Mouse (Mus musculus): ENCODE measurements around the gene Tex33. TPM values are rescaled to one million over a fixed set of nuclear protein-coding genes. Genes with fewer than 3 reads are reported as not detected.
"Not testable (repeated sequence)": the region's sequence is repeated elsewhere in the genome, so short reads cannot be mapped to it uniquely, and the experiment has no call there.

The Tex33 gene
- polyA plus RNA-seq, 1 experiment from 2014 or later = not detected

DNA sequence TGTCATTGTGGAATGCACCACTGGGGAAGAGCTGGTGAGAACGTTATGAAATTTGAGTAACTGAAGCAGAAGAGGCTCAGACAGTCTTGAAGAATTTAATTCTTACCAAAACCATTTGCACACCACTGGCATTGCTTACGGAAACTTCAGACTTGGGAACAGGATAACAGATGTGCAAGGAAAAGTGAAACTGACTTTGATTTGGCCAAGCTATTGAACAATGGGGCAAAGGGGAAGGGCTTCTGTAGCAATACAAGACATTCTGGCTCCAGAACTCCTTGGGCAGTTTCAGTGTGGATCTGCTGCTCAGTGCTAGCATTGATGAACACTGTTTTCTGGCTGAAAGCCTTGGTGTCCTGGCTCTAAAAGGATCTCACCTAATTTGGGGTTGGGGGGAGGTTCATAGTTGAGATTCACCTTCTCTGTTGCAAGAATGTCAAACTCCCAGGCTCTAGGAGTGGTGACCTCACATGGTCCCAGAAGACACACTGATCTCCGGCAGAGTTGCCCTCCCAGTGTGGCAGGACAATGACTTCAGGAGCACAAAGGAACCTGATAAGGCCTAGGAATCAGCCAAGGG, 44.0 kb downstream of the Tex33 start:
- H3K4me2 ChIP-seq (ENCODE audit: low read depth, low read length) = no peak overlapping the region
- H3K27me3 ChIP-seq (ENCODE audit: control insufficient read depth, insufficient read depth, low read depth, low read length) = no peaks in the 10 kb centered on the region
- no peak for ATAC-seq (ENCODE audit: low read depth)
- H3K9ac ChIP-seq (ENCODE audit: low read depth, low read length) = no peak overlapping the region
- WGBS (ENCODE audit: insufficient replicate concordance) = 40% methylated on average over 3 of the region's 3 CpGs
- no peaks in the 10 kb centered on the region for H3K4me1 ChIP-seq (ENCODE audit: control insufficient read depth, low read depth, low read length)
- no peak overlapping the region for H3K4me3 ChIP-seq (ENCODE audit: low read depth, low read length)
- no peak overlapping the region for H3K27ac ChIP-seq (ENCODE audit: low read length)
- H3K36me3 ChIP-seq (ENCODE audit: control insufficient read depth, insufficient read depth) = no peaks in the 10 kb centered on the region
- no peaks in the 10 kb centered on the region for H3K9me3 ChIP-seq (replicated peaks; ENCODE audit: control insufficient read depth, low read length)

DNA sequence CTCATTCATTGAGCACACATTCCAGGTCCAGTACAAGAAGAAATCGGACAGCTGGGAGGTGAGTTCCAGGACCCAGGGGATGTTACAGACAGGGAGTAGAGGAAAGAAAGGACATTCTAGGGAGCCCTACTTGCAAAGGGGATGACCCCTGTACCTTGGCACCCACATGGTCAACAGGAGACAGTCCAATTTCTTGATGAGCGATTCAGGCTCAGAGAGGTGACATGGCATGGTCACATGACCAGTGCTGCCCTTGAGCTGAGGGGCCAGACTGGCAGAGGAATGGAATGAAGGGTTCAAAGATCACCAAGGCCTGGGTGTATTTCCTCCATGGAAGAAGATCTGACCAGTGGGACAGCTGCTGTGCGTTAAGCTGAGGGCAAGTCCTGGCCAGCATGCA, 51.1 kb downstream of the Tex33 start:
- Histone ChIP-seq H3K9me3 (replicated peaks; ENCODE audit: control insufficient read depth, low read length) (no peaks in the 10 kb centered on the region), H3K27me3 (ENCODE audit: control insufficient read depth, insufficient read depth, low read depth, low read length) (no peaks in the 10 kb centered on the region), H3K36me3 (ENCODE audit: control insufficient read depth, insufficient read depth) (no peaks in the 10 kb centered on the region), H3K4me1 (ENCODE audit: control insufficient read depth, low read depth, low read length) (no peaks in the 10 kb centered on the region; the same call in 1 of the 2 replicates), H3K4me3 (ENCODE audit: low read depth, low read length) (no peak overlapping the region), H3K9ac (ENCODE audit: low read depth, low read length) (no peak overlapping the region), H3K4me2 (ENCODE audit: low read depth, low read length) (no peak overlapping the region), H3K27ac (ENCODE audit: low read length) (no peak overlapping the region)
- ATAC-seq (ENCODE audit: low read depth) = no peak
- WGBS (ENCODE audit: insufficient replicate concordance) = 59% methylated on average over 3 of the region's 3 CpGs

DNA sequence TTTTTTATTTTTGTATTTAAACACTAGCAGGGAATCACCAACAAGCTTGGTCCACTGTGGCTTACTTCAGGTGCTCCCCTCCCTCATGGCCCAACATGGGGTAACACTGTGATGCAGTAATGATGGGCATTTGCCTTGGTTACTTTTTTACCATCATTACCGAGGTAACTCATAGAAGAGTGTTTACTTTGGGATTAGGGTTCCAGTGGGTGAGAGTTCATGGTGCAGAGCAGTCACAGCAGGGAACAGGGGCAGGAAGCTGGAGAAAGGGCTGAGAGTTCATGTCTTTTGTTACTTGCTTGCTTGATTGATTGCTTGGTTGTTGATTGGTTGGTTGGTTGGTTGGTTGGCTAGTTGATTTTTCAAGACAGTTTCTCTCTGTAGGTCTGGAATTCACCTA, 52.0 kb downstream of the Tex33 start:
- no peaks in the 10 kb centered on the region for H3K9me3 ChIP-seq (replicated peaks; ENCODE audit: control insufficient read depth, low read length)
- no peaks in the 10 kb centered on the region for H3K27me3 ChIP-seq (ENCODE audit: control insufficient read depth, insufficient read depth, low read depth, low read length)
- no peaks in the 10 kb centered on the region; the same call in 1 of the 2 replicates for H3K4me1 ChIP-seq (ENCODE audit: control insufficient read depth, low read depth, low read length)
- no peak overlapping the region for H3K27ac ChIP-seq (ENCODE audit: low read length)
- H3K36me3 ChIP-seq (ENCODE audit: control insufficient read depth, insufficient read depth) = no peaks in the 10 kb centered on the region
- no peak overlapping the region for H3K9ac ChIP-seq (ENCODE audit: low read depth, low read length)
- ATAC-seq (ENCODE audit: low read depth) = peak; percentile 63
- WGBS (ENCODE audit: insufficient replicate concordance) = 24% methylated on average over 1 of the region's 1 CpGs
- no peak overlapping the region for H3K4me2 ChIP-seq (ENCODE audit: low read depth, low read length)
- no peak overlapping the region for H3K4me3 ChIP-seq (ENCODE audit: low read depth, low read length)

DNA sequence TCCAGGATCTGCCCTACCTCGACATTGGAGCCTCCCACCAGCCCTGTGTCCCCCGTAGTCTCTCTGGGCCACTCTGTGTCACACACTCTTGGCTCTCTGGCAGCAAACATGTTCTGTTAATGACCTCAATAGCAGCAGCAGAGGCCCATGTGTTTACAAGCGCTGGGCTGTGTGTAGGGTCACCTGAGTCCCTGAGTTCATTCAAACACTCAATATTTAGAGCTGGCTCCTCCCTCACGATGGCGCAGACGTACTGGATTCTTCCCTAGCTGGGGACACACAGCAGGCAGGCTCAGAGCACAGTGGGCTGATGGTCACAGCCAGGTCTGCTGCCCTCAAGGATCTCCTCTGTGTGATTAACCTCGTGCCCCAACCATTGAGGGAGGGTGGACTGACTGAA, 54.8 kb downstream of the Tex33 start:
- WGBS (ENCODE audit: insufficient replicate concordance) = 55% methylated on average over 6 of the region's 7 CpGs
- H3K27ac ChIP-seq (ENCODE audit: low read length) = not testable (repeated sequence)
- ATAC-seq (ENCODE audit: low read depth) = peak; percentile 52

DNA sequence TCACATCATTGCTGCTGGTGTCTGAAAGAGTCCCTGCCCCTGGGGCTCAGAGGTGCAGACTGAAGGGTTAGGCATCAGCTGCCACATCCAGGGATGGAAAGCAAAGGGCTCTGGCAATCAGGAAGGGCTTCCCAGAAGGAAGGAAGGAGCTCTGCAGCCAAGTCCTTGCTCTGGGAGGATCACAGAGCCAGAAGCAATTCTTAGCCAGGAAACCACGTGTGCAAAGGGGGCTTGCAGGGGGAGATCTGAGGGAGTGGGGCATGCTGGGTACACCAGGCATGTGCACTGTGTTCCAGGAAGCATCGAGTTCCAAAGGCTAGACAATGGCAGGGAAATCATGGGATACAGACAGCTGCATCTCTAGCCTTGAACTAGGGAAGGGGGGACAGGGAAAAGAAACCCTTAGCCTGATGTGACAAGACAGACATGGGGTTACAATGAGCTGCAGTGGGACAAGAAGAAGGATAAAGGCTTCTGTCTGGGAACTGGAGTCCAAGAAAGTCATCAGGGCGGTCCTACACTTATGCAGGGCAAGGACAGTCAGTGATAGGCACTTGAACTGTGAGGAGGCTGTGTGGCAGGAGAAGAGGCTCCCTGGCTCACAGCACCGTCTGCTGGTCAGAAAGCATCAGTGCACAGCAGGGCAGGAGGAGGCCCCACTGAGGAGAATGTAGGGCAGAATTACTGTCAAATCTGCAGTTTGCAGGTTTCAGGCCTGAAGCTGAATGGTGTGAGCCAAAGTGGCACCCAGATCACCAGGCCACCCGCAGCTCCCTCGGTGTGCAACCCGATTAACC, 55.9 kb downstream of the Tex33 start:
- not testable (repeated sequence) for H3K4me3 ChIP-seq (ENCODE audit: low read depth, low read length); H3K27ac ChIP-seq (ENCODE audit: low read length); H3K36me3 ChIP-seq (ENCODE audit: control insufficient read depth, insufficient read depth); H3K4me1 ChIP-seq (ENCODE audit: control insufficient read depth, low read depth, low read length); H3K4me2 ChIP-seq (ENCODE audit: low read depth, low read length); H3K9ac ChIP-seq (ENCODE audit: low read depth, low read length); H3K9me3 ChIP-seq (replicated peaks; ENCODE audit: control insufficient read depth, low read length); H3K27me3 ChIP-seq (ENCODE audit: control insufficient read depth, insufficient read depth, low read depth, low read length)
- peak; percentile 33 for ATAC-seq (ENCODE audit: low read depth)
- 27% methylated on average over 7 of the region's 7 CpGs for WGBS (ENCODE audit: insufficient replicate concordance)

More for the DNA sequence above, 54.8 kb downstream of the Tex33 start:
- H3K4me2 ChIP-seq (ENCODE audit: low read depth, low read length); H3K36me3 ChIP-seq (ENCODE audit: control insufficient read depth, insufficient read depth); H3K27me3 ChIP-seq (ENCODE audit: control insufficient read depth, insufficient read depth, low read depth, low read length); H3K4me3 ChIP-seq (ENCODE audit: low read depth, low read length); H3K9ac ChIP-seq (ENCODE audit: low read depth, low read length); H3K9me3 ChIP-seq (replicated peaks; ENCODE audit: control insufficient read depth, low read length); H3K4me1 ChIP-seq (ENCODE audit: control insufficient read depth, low read depth, low read length): not testable (repeated sequence)

DNA sequence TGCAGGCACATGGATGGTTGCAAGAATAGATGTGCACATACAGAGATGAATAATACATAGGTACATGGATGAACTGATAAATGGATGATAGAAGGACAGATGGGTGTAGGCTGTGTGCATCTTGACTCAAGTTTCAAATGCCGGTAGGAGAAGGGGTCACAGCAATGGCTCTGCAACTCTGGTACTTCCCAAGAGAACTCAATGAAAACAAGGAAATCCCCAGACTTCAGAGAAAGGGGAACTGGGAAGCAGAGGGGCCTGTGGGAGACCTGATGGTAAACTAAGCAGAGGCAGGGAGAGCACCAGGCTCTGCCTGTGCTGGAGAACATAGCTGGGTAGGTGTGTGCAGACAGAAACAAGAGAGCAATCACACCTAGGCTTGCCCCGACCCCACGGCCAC, 61.3 kb downstream of the Tex33 start:
- H3K27me3 ChIP-seq (ENCODE audit: control insufficient read depth, insufficient read depth, low read depth, low read length) = no peaks in the 10 kb centered on the region
- no peak overlapping the region for H3K27ac ChIP-seq (ENCODE audit: low read length)
- no peak overlapping the region for H3K9ac ChIP-seq (ENCODE audit: low read depth, low read length)
- H3K4me2 ChIP-seq (ENCODE audit: low read depth, low read length) = no peak overlapping the region
- ATAC-seq (ENCODE audit: low read depth) = no peak
- H3K36me3 ChIP-seq (ENCODE audit: control insufficient read depth, insufficient read depth) = no peaks in the 10 kb centered on the region
- no peak overlapping the region for H3K4me3 ChIP-seq (ENCODE audit: low read depth, low read length)
- WGBS (ENCODE audit: insufficient replicate concordance) = 58% methylated on average over 3 of the region's 3 CpGs
- H3K4me1 ChIP-seq (ENCODE audit: control insufficient read depth, low read depth, low read length) = no peaks in the 10 kb centered on the region
- no peaks in the 10 kb centered on the region for H3K9me3 ChIP-seq (replicated peaks; ENCODE audit: control insufficient read depth, low read length)

DNA sequence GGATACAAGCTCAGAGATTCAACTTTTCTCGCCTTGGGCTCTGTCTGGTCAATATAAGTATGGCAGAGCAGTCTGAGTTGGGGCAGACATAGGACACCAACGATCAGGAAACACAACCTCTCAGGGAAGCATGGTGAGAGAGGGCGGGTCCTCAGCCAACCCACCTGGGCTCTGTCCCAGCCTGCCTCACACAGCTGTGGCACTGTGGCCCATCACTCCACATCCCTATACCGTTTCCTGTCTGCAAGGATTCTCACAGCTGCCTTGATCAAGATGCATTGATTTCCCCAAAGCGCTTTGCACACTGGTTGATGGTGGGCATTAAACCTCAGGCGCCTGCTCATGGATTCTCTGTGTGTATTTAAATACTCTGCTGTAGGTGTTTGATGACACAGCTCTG, 62.7 kb downstream of the Tex33 start:
- Histone ChIP-seq H3K9ac (ENCODE audit: low read depth, low read length) (no peak overlapping the region), H3K36me3 (ENCODE audit: control insufficient read depth, insufficient read depth) (no peaks in the 10 kb centered on the region), H3K4me3 (ENCODE audit: low read depth, low read length) (no peak overlapping the region), H3K27ac (ENCODE audit: low read length) (no peak overlapping the region), H3K9me3 (replicated peaks; ENCODE audit: control insufficient read depth, low read length) (no peaks in the 10 kb centered on the region), H3K27me3 (ENCODE audit: control insufficient read depth, insufficient read depth, low read depth, low read length) (no peaks in the 10 kb centered on the region), H3K4me2 (ENCODE audit: low read depth, low read length) (no peak overlapping the region), H3K4me1 (ENCODE audit: control insufficient read depth, low read depth, low read length) (no peaks in the 10 kb centered on the region)
- no peak for ATAC-seq (ENCODE audit: low read depth)
- WGBS (ENCODE audit: insufficient replicate concordance) = 54% methylated on average over 6 of the region's 6 CpGs

DNA sequence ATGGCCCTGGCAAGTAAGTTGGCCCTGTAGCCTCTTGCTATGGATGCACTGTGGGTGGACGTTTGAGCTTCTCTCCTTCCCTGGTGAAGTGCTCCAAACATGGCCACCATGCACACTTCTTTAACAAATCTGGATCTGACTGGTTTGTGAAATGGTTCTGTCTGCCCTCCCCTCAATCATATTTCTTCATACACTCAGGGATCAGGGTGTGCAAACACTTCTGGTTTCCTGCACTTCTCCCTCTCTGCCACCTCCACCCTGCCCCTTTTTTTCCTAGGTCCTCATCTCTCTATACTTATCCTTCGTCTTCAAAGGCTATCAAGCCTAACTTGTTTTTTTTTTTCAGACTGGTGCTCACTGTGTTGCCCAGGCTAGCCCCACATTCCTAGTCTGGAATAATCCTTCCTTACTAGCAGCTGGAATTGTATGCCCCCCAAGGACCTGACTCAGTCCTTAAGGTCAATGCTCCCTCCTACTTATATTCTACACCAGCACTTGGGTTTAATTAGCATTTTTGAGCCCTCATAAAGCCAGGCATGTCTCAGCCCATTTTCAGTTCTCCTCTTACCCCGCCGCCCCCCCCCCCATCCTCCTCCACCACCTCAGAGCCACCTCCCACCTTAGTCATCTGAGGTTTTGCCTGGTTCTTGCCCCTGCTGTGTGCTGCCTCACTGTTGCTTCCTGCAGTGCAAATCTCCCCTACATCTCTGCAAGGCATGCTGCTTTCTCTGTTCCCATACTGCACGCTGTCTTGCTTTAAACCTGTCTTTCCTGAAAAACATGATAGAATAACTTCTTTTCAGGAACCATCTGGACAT, 64.0 kb downstream of the Tex33 start:
- ATAC-seq (ENCODE audit: low read depth) = no peak
- Histone ChIP-seq H3K27me3 (ENCODE audit: control insufficient read depth, insufficient read depth, low read depth, low read length) (no peaks in the 10 kb centered on the region), H3K9me3 (replicated peaks; ENCODE audit: control insufficient read depth, low read length) (no peaks in the 10 kb centered on the region), H3K4me2 (ENCODE audit: low read depth, low read length) (no peak overlapping the region), H3K9ac (ENCODE audit: low read depth, low read length) (no peak overlapping the region), H3K27ac (ENCODE audit: low read length) (no peak overlapping the region), H3K36me3 (ENCODE audit: control insufficient read depth, insufficient read depth) (no peaks in the 10 kb centered on the region), H3K4me3 (ENCODE audit: low read depth, low read length) (no peak overlapping the region), H3K4me1 (ENCODE audit: control insufficient read depth, low read depth, low read length) (no peaks in the 10 kb centered on the region)
- 35% methylated on average over 5 of the region's 5 CpGs for WGBS (ENCODE audit: insufficient replicate concordance)

DNA sequence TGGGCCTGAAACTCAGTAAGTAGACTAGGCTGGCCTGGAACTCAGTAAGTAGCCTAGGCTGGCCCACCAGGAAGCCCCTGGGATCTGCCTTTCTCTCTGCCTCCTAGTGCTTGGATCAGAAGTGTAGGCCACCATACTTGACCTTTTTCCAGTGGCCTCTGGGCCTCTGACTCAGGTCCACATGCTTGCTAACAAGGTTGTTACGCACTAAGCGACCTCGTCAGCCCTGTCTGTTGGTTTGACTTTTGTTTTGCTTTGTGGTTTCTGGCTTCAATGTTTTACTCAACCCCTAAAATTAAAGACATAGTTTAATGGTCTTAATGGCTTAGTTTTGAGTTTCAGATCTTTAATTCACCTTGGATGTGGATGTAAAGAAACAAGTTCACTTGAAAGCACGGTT, 65.0 kb downstream of the Tex33 start:
- ATAC-seq (ENCODE audit: low read depth) = no peak
- no peak overlapping the region for H3K4me2 ChIP-seq (ENCODE audit: low read depth, low read length)
- no peak overlapping the region for H3K4me3 ChIP-seq (ENCODE audit: low read depth, low read length)
- no peaks in the 10 kb centered on the region for H3K27me3 ChIP-seq (ENCODE audit: control insufficient read depth, insufficient read depth, low read depth, low read length)
- H3K4me1 ChIP-seq (ENCODE audit: control insufficient read depth, low read depth, low read length) = no peaks in the 10 kb centered on the region
- WGBS (ENCODE audit: insufficient replicate concordance) = 69% methylated on average over 4 of the region's 4 CpGs
- no peaks in the 10 kb centered on the region for H3K36me3 ChIP-seq (ENCODE audit: control insufficient read depth, insufficient read depth)
- H3K27ac ChIP-seq (ENCODE audit: low read length) = no peak overlapping the region
- no peaks in the 10 kb centered on the region for H3K9me3 ChIP-seq (replicated peaks; ENCODE audit: control insufficient read depth, low read length)
- H3K9ac ChIP-seq (ENCODE audit: low read depth, low read length) = no peak overlapping the region

All from liver, embryonic 16.5 days (tissue).